Mouse (Mus musculus) C2C12 (cell line): ENCODE measurements at regions not wholly inside any gene's neighbourhood (a gene's known extent, or its start where the extent isn't known, plus 50 kb on each side); places are given as distances from the start of the nearest gene placed in this dataset.
A peak's percentile ranks its signal among the peaks of the same experiment; 100 is the strongest.

Experiments used
- H3K27me3 ChIP-seq: one replicate; pipeline ENCODE4 v1.6.1; 2011; ENCODE audit not compliant: control insufficient read depth, insufficient read depth, insufficient read length
- H3K36me3 ChIP-seq: one replicate; pipeline ENCODE4 v1.6.1; 2011; ENCODE audit not compliant: control insufficient read depth, insufficient read depth
- H3K4me3 ChIP-seq: one replicate; pipeline ENCODE4 v1.5.1; 2011; ENCODE audit warnings: mild to moderate bottlenecking, control low read depth; ENCODE audit not compliant: poor library complexity, insufficient read depth, severe bottlenecking
- H3K79me2 ChIP-seq: one replicate; pipeline ENCODE4 v1.6.1; 2011; ENCODE audit not compliant: control insufficient read depth, insufficient read depth
- H3K79me3 ChIP-seq: one replicate; pipeline ENCODE4 v1.6.1; 2011; ENCODE audit warnings: low read depth, control low read depth
- H3ac ChIP-seq: one replicate; pipeline ENCODE3; 2011; ENCODE audit warnings: low read depth; ENCODE audit not compliant: control insufficient read depth, insufficient read length
- CEBPB ChIP-seq: IDR thresholded peaks from one replicate; pipeline ENCODE4 v1.6.1; 2011; ENCODE audit warnings: low read depth, mild to moderate bottlenecking, control low read depth, moderate library complexity
- CTCF ChIP-seq: IDR thresholded peaks from one replicate; pipeline ENCODE4 v1.5.1; 2011; ENCODE audit not compliant: control insufficient read depth, insufficient read depth, insufficient read length
- FOSL1 ChIP-seq: IDR thresholded peaks from one replicate; pipeline ENCODE4 v1.8.0; 2011; ENCODE audit warnings: mild to moderate bottlenecking, low read length; ENCODE audit not compliant: poor library complexity, insufficient read depth, severe bottlenecking
- MAX ChIP-seq: IDR thresholded peaks from one replicate; pipeline ENCODE4 v1.6.1; 2011; ENCODE audit warnings: mild to moderate bottlenecking, control low read depth
- MYOD1 ChIP-seq: IDR thresholded peaks from one replicate; pipeline ENCODE4 v1.6.1; 2011; ENCODE audit warnings: low read depth; ENCODE audit not compliant: control insufficient read depth, insufficient read length
- MYOG ChIP-seq: IDR thresholded peaks from one replicate; pipeline ENCODE4 v1.6.1; 2011; ENCODE audit not compliant: control insufficient read depth, insufficient read length; ENCODE audit errors: extremely low read depth
- USF1 ChIP-seq: IDR thresholded peaks from one replicate; pipeline ENCODE4 v1.6.1; 2011; ENCODE audit warnings: low read depth, mild to moderate bottlenecking, control low read depth, moderate library complexity

DNA sequence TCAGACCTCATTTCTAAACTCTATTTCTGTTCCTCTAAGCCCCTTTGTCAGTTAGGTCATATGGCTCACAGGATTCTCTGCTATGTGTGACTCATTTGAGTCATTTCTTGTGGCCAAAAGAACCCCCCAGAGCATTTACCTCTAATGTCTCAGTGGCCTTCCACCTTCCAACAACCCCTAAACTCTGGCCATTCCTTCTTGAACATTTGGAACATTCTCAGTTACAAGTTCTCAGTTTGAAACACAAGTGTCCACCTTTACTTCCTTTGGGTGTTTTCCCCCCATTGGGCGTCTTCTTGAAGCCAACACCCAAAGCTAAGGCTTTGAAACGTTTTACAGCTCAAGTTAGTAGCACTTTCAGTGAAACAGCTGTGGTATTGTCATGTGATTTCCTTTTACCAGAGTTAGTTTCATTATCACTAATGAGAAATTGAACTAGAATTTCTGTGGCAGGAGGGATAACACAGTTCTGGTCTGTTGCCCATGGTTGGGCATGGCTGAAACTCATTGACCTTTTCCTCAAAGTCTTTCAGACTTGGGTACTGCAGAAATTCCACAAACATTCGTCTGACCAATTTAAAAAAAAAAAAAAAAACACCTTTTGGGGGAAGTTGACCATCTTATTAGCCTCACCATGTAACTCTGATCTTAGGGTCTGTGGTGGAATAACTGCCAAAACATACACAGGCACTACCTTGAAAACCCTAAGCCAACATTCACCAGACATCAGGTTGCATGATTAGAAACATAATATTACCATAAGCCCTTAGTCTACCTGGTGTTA, 201.8 kb downstream of the Nfkbiz start:
- TF ChIP-seq CEBPB, result no peak
- TF ChIP-seq FOSL1, result peak; percentile 78
- TF ChIP-seq USF1, result peak; percentile 61
- no peak for TF ChIP-seq MYOG
- H3K79me3 ChIP-seq, result no peaks in the 10 kb centered on the region
- no peak overlapping the region for H3K4me3 ChIP-seq
- H3K27me3 ChIP-seq, result no peaks in the 10 kb centered on the region
- H3ac ChIP-seq, result no peak overlapping the region
- H3K79me2 ChIP-seq, result no peaks in the 10 kb centered on the region
- no peaks in the 10 kb centered on the region for H3K36me3 ChIP-seq

GRCm38 (mm10) chr16:55636224-55636623, 202.5 kb downstream of the Nfkbiz start:
- Histone ChIP-seq H3ac (no peak overlapping the region), H3K36me3 (no peaks in the 10 kb centered on the region), H3K27me3 (no peaks in the 10 kb centered on the region), H3K79me3 (no peaks in the 10 kb centered on the region), H3K4me3 (no peak overlapping the region), H3K79me2 (no peaks in the 10 kb centered on the region)
- TF ChIP-seq MYOD1 (peak; percentile 85), MYOG (no peak), USF1 (no peak), FOSL1 (peak; percentile 57), MAX (peak; percentile 40), CEBPB (no peak), CTCF (no peak)

- Histone ChIP-seq H3ac (no peak overlapping the region), H3K79me2 (no peaks in the 10 kb centered on the region), H3K4me3 (no peak overlapping the region), H3K36me3 (no peaks in the 10 kb centered on the region), H3K79me3 (no peaks in the 10 kb centered on the region), H3K27me3 (no peaks in the 10 kb centered on the region)
- no peak for TF ChIP-seq USF1
- no peak for TF ChIP-seq MAX
- no peak for TF ChIP-seq CTCF
- TF ChIP-seq FOSL1, result no peak
- no peak for TF ChIP-seq CEBPB
- TF ChIP-seq MYOG, result no peak
- no peak for TF ChIP-seq MYOD1
Measured at GRCm38 (mm10) chr16:55634691-55635090, 204.0 kb downstream of the Nfkbiz start.

DNA sequence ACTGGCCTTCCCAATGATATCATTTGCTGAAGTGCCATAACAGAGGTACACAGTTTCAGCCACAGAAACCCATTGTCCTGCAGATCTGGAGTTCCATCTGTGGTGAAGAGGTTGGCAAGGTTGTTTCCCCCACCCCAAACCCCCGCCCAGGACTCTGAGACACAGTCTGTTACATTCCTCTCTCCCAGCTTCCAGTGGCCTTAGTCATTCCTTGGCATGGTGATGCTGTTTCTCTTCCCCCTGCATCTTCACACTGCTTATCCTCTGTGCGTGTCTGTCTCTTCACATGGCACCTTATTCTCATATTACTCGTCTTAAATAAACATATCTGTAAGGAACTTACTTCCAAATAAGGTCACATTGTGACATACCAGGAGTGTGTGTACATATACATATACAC, 206.5 kb downstream of the Nfkbiz start:
- peak; percentile 15 for TF ChIP-seq MYOD1
- peak; percentile 51 for TF ChIP-seq FOSL1
- peak; percentile 85 for TF ChIP-seq MAX
- no peak for TF ChIP-seq CTCF
- no peak for TF ChIP-seq MYOG
- peak; percentile 55 for TF ChIP-seq CEBPB
- no peak for TF ChIP-seq USF1
- H3K27me3 ChIP-seq, result no peaks in the 10 kb centered on the region
- no peak overlapping the region for H3K4me3 ChIP-seq
- H3K79me2 ChIP-seq, result no peaks in the 10 kb centered on the region
- H3K36me3 ChIP-seq, result no peaks in the 10 kb centered on the region
- H3K79me3 ChIP-seq, result no peaks in the 10 kb centered on the region
- H3ac ChIP-seq, result no peak overlapping the region

- Histone ChIP-seq H3ac (no peak overlapping the region), H3K36me3 (no peaks in the 10 kb centered on the region), H3K4me3 (no peak overlapping the region), H3K79me3 (no peaks in the 10 kb centered on the region), H3K27me3 (no peaks in the 10 kb centered on the region), H3K79me2 (no peaks in the 10 kb centered on the region)
- peak; percentile 77 for TF ChIP-seq USF1
- TF ChIP-seq CEBPB, result no peak
Measured at GRCm38 (mm10) chr16:55631637-55632036, 207.1 kb downstream of the Nfkbiz start.

- H3K4me3 ChIP-seq, result no peak overlapping the region
- peak; percentile 89 for TF ChIP-seq CEBPB
- no peak for TF ChIP-seq MYOG
- TF ChIP-seq USF1, result no peak
- no peaks in the 10 kb centered on the region for H3K36me3 ChIP-seq
- H3K27me3 ChIP-seq, result no peaks in the 10 kb centered on the region
- no peaks in the 10 kb centered on the region for H3K79me2 ChIP-seq
- no peak overlapping the region for H3ac ChIP-seq
- H3K79me3 ChIP-seq, result no peaks in the 10 kb centered on the region
Measured at GRCm38 (mm10) chr16:55631048-55631447, 207.7 kb downstream of the Nfkbiz start.
